Mouse (Mus musculus): ENCODE data around the gene Elmod1.

The Elmod1 gene

DNA sequence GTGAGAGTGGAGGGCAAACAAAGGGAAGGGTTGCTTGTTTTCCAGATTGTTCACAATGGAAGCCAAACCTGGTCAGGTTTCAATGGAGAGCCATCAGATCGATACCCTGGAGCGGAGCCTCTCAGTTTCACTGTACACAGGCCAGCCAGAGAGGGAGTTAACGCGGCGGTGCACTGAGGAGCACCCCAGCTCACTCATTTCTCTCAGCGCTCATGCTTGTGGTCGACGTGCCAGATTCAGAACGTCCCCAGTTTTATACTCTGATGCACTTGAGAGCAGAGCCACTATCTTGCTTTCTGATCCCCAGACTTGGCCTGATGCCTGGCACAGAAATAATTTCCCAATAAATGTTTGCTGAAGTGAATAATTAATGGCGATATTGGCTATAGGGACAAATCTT, 68.3 kb downstream of the Elmod1 start:
- no peak for DNase-seq (ENCODE audit: low spot score)

DNA sequence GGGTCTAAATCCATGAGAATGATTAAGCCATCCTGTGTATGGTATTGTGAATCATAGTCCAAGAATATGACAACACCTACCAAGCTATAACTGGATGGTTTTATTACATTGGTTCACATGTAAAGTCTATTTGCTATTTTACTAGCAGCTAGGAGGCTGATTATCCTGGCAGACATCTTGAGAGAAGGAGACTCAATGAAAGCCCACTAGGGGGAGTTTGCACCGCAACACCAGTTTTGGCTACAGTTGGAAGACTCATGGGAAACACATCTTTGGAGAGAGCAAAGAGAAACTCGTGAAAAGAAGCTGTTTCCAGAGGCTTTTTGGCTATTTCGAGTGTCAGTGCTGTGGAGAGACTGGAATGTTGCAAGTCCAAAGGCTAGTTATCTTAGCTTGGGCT, 69.7 kb downstream of the Elmod1 start:
- peak; percentile 48 for DNase-seq (ENCODE audit: low spot score)

DNA sequence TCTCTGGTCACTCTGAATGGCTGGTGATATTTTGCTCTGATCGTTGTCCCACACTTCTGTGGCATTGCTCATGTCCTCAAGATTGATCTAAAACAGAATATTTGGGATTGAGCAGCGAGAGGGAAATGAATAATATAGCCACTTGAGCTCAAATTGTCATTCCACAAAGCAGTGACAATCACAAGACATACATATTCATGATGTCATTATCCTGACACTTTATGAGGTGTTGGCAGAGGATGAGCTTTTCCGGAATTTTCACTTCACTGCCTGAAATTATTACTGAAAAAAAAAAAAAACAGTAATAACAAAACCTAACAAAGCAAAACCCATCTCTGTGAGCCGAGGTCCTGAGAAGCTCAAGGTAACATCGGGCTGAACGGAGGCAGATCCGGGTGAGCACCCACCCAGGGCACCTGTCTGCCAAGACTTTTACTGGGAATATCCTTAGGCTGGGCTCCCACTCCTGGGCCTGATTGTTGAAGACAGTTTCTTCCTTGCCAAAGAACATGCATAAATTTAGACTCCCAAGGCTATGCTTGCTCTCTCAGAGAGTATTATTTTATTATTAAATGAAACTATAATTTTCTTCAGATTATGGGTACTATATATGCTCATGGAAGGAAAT, 71.8 kb downstream of the Elmod1 start:
- no peak for DNase-seq (ENCODE audit: low spot score)

DNA sequence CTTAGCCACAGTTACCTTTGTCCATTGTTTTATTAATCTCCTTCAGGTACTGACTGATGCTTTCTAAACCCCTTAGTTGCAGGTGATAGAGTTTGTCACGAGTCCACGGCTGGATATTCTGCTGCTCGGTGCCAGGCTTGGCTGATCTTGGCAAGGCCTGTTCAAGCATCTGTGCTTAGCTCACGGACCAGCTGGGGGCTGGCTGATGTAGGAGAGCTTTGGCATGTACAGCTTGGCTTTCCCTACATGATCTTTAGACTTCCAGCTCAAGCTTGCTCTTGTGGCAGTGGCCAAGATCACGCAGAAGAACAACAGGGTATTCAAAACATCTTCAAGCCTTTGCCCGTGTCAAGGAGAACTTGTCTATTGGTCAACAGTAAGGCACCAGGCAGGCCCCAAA, 75.3 kb downstream of the Elmod1 start:
- DNase-seq (ENCODE audit: low spot score): no peak

DNA sequence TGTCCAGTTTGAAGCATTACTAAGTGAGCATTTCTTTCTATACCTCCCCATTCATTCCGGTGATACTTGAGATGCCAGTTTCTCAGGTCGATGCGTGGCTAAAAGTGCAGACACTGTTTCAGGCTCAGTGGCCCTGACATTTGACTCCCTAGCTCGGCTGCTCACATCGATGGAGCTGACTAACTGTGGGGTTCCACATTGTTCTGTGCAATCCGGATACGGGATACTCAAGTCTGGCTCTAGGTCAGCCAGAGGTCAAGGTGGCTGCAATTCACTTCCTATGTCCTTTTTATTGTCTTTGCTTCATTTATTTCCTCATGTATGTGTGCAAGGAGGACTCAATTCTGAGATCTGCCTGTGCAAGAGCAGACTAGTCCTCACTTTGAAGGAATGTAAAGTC, 79.3 kb downstream of the Elmod1 start:
- no peak for DNase-seq (ENCODE audit: low spot score)

DNA sequence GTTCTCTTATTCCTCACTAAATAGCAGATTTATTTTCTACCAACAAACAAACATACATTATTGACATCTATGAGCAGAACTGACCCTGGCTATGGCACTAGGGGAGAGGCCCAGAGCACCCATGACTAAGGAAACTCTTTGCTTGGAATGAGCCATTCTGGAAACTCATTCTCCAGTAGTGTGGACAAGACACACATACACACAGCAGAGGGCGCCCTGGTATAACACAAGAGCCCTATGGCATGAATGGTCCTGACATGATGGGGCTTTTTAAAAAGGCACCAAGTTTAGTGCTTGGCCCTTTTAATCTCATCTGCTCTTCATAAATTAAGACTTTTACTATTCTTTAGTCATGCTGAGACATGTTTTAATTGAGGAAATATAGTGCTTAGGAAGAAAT, 85.0 kb downstream of the Elmod1 start:
- DNase-seq (ENCODE audit: low spot score): peak; percentile 74

DNA sequence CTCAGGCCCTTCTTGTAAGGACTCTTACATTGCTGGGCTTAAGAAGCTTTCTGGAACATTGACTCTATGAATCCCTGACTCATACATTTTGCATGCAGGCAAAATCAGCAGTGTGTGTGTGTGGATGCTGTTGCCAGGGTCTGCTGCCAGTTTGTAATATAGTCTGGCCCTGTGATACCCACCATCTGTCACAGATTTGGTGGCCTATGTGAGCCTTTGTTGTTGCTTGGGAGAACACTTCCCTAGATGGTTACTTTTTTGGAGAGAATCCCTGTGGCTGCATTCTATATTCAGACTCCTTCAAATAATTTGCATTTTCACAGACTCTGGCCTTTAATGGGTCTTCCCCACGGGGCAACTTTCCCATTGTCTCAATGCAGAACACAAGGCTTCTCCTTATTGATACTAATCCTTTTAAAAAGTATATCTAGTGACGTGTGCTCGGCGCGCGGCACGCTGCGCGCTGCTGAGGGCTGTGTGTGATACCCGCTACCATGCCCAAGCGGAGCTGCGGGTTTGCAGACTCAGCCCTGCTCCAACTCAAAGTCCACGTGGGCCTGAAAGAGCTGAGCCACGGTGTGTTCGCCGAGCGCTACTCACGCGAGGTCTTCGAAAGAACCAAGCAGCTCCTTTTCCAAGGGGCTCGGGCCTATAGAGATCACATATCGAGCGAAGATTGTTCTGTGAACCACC, 91.4 kb downstream of the Elmod1 start:
- no peak for DNase-seq (ENCODE audit: low spot score)

DNA sequence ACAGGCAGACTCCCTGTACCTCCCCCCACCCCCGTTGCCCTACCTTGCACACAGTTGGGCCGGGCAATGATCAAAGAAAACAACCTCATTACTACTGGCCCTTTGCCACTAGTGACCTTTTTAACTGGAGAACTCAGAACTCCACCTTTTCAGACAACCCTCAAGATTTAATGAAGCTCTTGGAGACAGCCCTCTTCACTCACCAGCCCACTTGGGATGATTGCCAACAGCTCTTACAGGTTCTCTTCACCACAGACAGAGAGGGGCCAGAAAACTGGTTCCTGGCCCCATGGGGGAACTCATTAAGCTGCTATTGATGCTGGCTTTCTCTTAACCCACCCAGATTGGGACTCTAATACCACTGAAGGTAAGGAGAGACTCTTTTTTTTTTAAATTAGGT, 97.7 kb downstream of the Elmod1 start:
- DNase-seq (ENCODE audit: low spot score): no peak

DNA sequence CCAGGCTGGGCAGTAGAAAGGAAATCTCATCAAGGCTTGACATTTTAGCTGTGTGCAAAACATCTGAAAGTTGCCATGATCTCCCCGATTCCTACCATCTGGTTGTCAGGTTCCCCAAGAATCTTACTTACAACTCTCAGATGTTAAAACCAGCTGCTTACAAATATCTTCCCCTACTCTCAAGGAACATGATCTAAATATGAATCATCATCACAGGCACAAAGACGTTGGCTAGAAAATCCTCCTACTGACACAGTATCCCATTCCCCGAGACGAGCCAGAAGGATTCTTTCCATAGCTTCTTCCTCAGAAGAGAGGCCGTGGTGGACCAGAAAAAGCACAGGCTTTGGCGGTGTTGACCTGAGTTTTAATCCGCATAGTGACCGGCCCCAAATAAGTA, 101.9 kb downstream of the Elmod1 start:
- no peak for DNase-seq (ENCODE audit: low spot score)

All from retina, embryonic 14.5 days (tissue).